Mouse (Mus musculus): Measurements from ENCODE around the gene Prdx6. TPM values are rescaled to one million over a fixed set of nuclear protein-coding genes. Genes with fewer than 3 reads are reported as not detected.

Gene Prdx6
- polyA plus RNA-seq, 1 experiment from 2014 or later: 328 TPM

GRCm38 (mm10) chr1:161251417-161252265, 622 bp upstream of the Prdx6 start:
- DNase-seq (ENCODE audit: low spot score): peak; percentile 87

- DNase-seq (ENCODE audit: low spot score): peak; percentile 25
Measured at GRCm38 (mm10) chr1:161250031-161250603, 902 bp downstream of the Prdx6 start.

- no peak for DNase-seq (ENCODE audit: low spot score)
Measured at GRCm38 (mm10) chr1:161249442-161249841, 1.6 kb downstream of the Prdx6 start.

- DNase-seq (ENCODE audit: low spot score): no peak
Measured at GRCm38 (mm10) chr1:161248685-161249084, 2.3 kb downstream of the Prdx6 start.

GRCm38 (mm10) chr1:161247643-161248580, 3.1 kb downstream of the Prdx6 start:
- no peak for DNase-seq (ENCODE audit: low spot score)

- no peak for DNase-seq (ENCODE audit: low spot score)
Measured at GRCm38 (mm10) chr1:161247176-161247575, 3.8 kb downstream of the Prdx6 start.

- DNase-seq (ENCODE audit: low spot score): no peak
Measured at GRCm38 (mm10) chr1:161237750-161238149, 13.3 kb downstream of the Prdx6 start.

- DNase-seq (ENCODE audit: low spot score): no peak
Measured at GRCm38 (mm10) chr1:161237339-161237738, 13.7 kb downstream of the Prdx6 start.

GRCm38 (mm10) chr1:161233226-161233839, 17.7 kb downstream of the Prdx6 start:
- no peak for DNase-seq (ENCODE audit: low spot score)

- no peak for DNase-seq (ENCODE audit: low spot score)
Measured at GRCm38 (mm10) chr1:161232181-161232580, 18.8 kb downstream of the Prdx6 start.

- DNase-seq (ENCODE audit: low spot score): no peak
Measured at GRCm38 (mm10) chr1:161224837-161225236, 26.2 kb downstream of the Prdx6 start.

- no peak for DNase-seq (ENCODE audit: low spot score)
Measured at GRCm38 (mm10) chr1:161219816-161220215, 31.2 kb downstream of the Prdx6 start.

GRCm38 (mm10) chr1:161214465-161214864, 36.6 kb downstream of the Prdx6 start:
- peak; percentile 53 for DNase-seq (ENCODE audit: low spot score)

GRCm38 (mm10) chr1:161199856-161200255, 51.2 kb downstream of the Prdx6 start:
- DNase-seq (ENCODE audit: low spot score): no peak

GRCm38 (mm10) chr1:161196364-161196763, 54.7 kb downstream of the Prdx6 start:
- peak; percentile 3 for DNase-seq (ENCODE audit: low spot score)

- DNase-seq (ENCODE audit: low spot score): peak; percentile 83
Measured at GRCm38 (mm10) chr1:161195541-161196351, 55.3 kb downstream of the Prdx6 start.

- no peak for DNase-seq (ENCODE audit: low spot score)
Measured at GRCm38 (mm10) chr1:161190253-161190910, 60.6 kb downstream of the Prdx6 start.
